Mouse (Mus musculus): ENCODE measurements at regions not wholly inside any gene's neighbourhood (a gene's known extent, or its start where the extent isn't known, plus 50 kb on each side); places are given as distances from the start of the nearest gene placed in this dataset.

- no peak for DNase-seq
These were observed 81.4 kb downstream of the Lhx2 start for GRCm38 (mm10) chr2:38420498-38420897.

GRCm38 (mm10) chr2:38422406-38422805, 83.3 kb downstream of the Lhx2 start:
- no peak for DNase-seq

GRCm38 (mm10) chr2:38423886-38424277, 84.8 kb downstream of the Lhx2 start:
- no peak for DNase-seq

GRCm38 (mm10) chr2:38424278-38424931, 85.3 kb downstream of the Lhx2 start:
- no peak for DNase-seq

- DNase-seq, result peak; percentile 18
These were observed 85.9 kb downstream of the Lhx2 start for GRCm38 (mm10) chr2:38424976-38425375.

- peak; percentile 85 for DNase-seq
These were observed 81.6 kb upstream of the Nek6 start for GRCm38 (mm10) chr2:38429752-38430378.

- DNase-seq, result no peak
These were observed 79.9 kb upstream of the Nek6 start for GRCm38 (mm10) chr2:38431546-38431945.

GRCm38 (mm10) chr2:38433736-38434135, 77.7 kb upstream of the Nek6 start:
- peak; percentile 40 for DNase-seq

GRCm38 (mm10) chr2:38436701-38437100, 74.7 kb upstream of the Nek6 start:
- no peak for DNase-seq

GRCm38 (mm10) chr2:38439191-38439590, 72.3 kb upstream of the Nek6 start:
- DNase-seq, result no peak

- no peak for DNase-seq
These were observed 71.5 kb upstream of the Nek6 start for GRCm38 (mm10) chr2:38439973-38440372.

GRCm38 (mm10) chr2:38449092-38449491, 62.4 kb upstream of the Nek6 start:
- no peak for DNase-seq

GRCm38 (mm10) chr2:38456571-38456970, 54.9 kb upstream of the Nek6 start:
- no peak for DNase-seq

- no peak for DNase-seq
These were observed 51.1 kb upstream of the Nek6 start for GRCm38 (mm10) chr2:38460367-38460766.

GRCm38 (mm10) chr2:38460825-38461540, 50.5 kb upstream of the Nek6 start:
- peak; percentile 58 for DNase-seq
